Mouse (Mus musculus) neural tube, embryonic 13.5 days (tissue): Measurements from ENCODE around the gene Pdcd1lg2. TPM values are rescaled to one million over a fixed set of nuclear protein-coding genes. Genes with fewer than 3 reads are reported as not detected.
A peak's percentile ranks its signal among the peaks of the same experiment; 100 is the strongest.

Source experiments
- ATAC-seq: fragments of 200-750 bp; cut with Nextera tagmentation; 2 replicates; pipeline ENCODE4 v1.8.0; 2017; ENCODE audit warnings: low read depth, mild to moderate bottlenecking, moderate TSS enrichment, moderate library complexity
- H3K27ac ChIP-seq: fragments of 300-500 bp; sonication (generic); replicated peaks from 2 replicates; pipeline ENCODE4 v1.5.1; 2015; ENCODE audit warnings: moderate library complexity, mild to moderate bottlenecking, inconsistent platforms
- H3K27me3 ChIP-seq: fragments of 300-500 bp; sonication (generic); 2 replicates; pipeline ENCODE4 v1.6.1; 2015; ENCODE audit warnings: mild to moderate bottlenecking, inconsistent platforms
- H3K36me3 ChIP-seq: fragments of 300-500 bp; sonication (generic); 2 replicates; pipeline ENCODE4 v1.6.1; 2015; ENCODE audit warnings: mild to moderate bottlenecking, inconsistent platforms
- H3K4me1 ChIP-seq: fragments of 300-500 bp; sonication (generic); replicated peaks from 2 replicates; pipeline ENCODE4 v1.6.1; 2015; ENCODE audit warnings: inconsistent platforms
- H3K4me2 ChIP-seq: fragments of 300-500 bp; sonication (generic); 2 replicates; pipeline ENCODE4 v1.6.1; 2015; ENCODE audit warnings: inconsistent platforms, mild to moderate bottlenecking, moderate library complexity
- H3K4me3 ChIP-seq: fragments of 300-500 bp; sonication (generic); 2 replicates; pipeline ENCODE4 v1.5.1; 2015; ENCODE audit warnings: mild to moderate bottlenecking, inconsistent platforms
- H3K9ac ChIP-seq: fragments of 300-500 bp; sonication (generic); 2 replicates; pipeline ENCODE4 v1.6.1; 2015; ENCODE audit warnings: moderate library complexity, mild to moderate bottlenecking, inconsistent platforms
- H3K9me3 ChIP-seq: fragments of 300-500 bp; sonication (generic); 2 replicates; pipeline ENCODE4 v1.6.1; 2016; ENCODE audit warnings: inconsistent platforms
- WGBS: fragments of 180-500 bp; shearing (Covaris S2); methylation state at CpG from one replicate; pipeline ENCODE4 v1.1.7; 2015; 5-methylcytosine and 5-hydroxymethylcytosine counted together
- polyA plus RNA-seq: library from polyadenylated mRNA; unstranded; fragments of >200 nt; fragmentation: Nextera tagmentation; extraction: Ambion mirVana; gene quantifications from 2 replicates; pipeline ENCODE4 v1.2.1, GENCODE M21; 2015

Pdcd1lg2 gene
- polyA plus RNA-seq, 1 experiment from 2014 or later: not detected

DNA sequence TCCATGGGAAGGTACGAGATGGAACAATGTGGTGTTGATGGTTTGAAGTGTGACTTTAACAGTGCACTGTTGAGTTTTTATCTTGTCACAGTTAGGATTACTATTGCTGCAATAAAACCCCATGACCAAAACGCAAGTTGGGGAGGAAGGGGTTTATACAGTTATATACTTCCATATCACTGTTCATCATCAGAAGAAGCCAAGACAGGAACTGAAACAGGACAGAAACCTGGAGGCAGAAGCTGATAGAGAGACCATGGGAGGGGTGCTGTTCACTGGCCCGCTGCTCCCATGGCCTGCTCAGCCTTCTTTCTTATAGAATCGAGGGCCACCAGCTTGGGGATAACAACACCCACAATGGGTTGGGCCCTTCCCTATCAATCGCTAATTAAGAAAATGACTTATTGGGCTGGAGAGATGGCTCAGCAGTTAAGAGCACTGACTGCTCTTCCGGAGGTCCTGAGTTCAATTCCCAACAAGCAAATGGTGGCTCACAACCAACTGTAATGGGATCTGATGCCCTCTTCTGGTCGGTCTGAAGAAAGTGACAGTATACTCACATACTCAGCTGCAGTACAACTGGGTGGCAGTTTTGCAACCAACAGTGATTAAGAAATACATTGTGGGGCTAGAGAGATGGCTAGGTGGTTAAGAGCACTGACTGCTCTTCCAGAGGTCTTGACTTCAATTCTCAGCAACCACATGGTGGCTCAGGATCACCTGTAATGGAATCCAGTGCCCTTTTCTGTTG lies 53.1 kb downstream of the Pdcd1lg2 start:
- H3K9ac ChIP-seq: no peak overlapping the region
- H3K9me3 ChIP-seq: no peaks in the 10 kb centered on the region; the same call in 1 of the 2 replicates
- no peak overlapping the region for H3K4me3 ChIP-seq
- no peak for ATAC-seq
- 89% methylated on average over 7 of the region's 7 CpGs for WGBS
- no peaks in the 10 kb centered on the region for H3K27me3 ChIP-seq
- no peaks in the 10 kb centered on the region for H3K4me1 ChIP-seq
- H3K27ac ChIP-seq: no peak overlapping the region
- no peaks in the 10 kb centered on the region for H3K36me3 ChIP-seq
- H3K4me2 ChIP-seq: no peak overlapping the region

DNA sequence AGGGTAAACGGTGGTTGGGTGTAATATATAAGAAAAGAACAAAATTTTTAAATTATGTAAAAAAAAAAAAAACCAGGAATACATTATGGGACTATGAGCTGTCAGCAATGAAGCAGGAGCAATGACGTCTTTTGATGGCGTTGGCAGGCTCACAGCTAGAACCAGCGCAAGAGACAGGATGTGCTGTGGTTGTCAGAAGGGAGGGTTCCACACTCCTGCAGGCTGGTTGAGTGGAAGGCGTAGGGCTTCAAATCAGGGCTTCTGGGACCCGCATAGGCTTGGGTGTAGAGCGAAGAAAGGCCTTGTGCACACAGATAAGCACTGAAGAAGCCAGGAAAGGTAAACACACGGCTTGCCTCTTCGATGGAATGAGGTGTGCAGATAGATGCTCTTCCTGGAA lies 56.1 kb downstream of the Pdcd1lg2 start:
- H3K4me3 ChIP-seq: no peak overlapping the region
- no peaks in the 10 kb centered on the region for H3K36me3 ChIP-seq
- H3K9ac ChIP-seq: no peak overlapping the region
- no peak overlapping the region for H3K4me2 ChIP-seq
- H3K27ac ChIP-seq: no peak overlapping the region
- WGBS: 94% methylated on average over 9 of the region's 9 CpGs
- no peaks in the 10 kb centered on the region for H3K27me3 ChIP-seq
- H3K9me3 ChIP-seq: no peaks in the 10 kb centered on the region; the same call in 1 of the 2 replicates
- peaks cover 5% of the 10 kb centered on the region; the same call in 1 of the 2 replicates for H3K4me1 ChIP-seq
- ATAC-seq: no peak

GRCm38 (mm10) chr19:29468941-29469685 lies 58.4 kb downstream of the Pdcd1lg2 start:
- Histone ChIP-seq H3K9ac (no peak overlapping the region), H3K4me1 (peaks cover 5% of the 10 kb centered on the region; the same call in 1 of the 2 replicates), H3K4me2 (no peak overlapping the region), H3K9me3 (no peaks in the 10 kb centered on the region; the same call in 1 of the 2 replicates), H3K27ac (no peak overlapping the region), H3K27me3 (no peaks in the 10 kb centered on the region), H3K4me3 (no peak overlapping the region), H3K36me3 (no peaks in the 10 kb centered on the region)
- WGBS: 87% methylated on average over 10 of the region's 10 CpGs
- no peak for ATAC-seq

- WGBS: 100% methylated on average over 2 of the region's 2 CpGs
- Histone ChIP-seq H3K4me2 (no peak overlapping the region), H3K9ac (no peak overlapping the region), H3K4me3 (no peak overlapping the region), H3K36me3 (no peaks in the 10 kb centered on the region), H3K27ac (no peak overlapping the region), H3K4me1 (peaks cover 5% of the 10 kb centered on the region; the same call in 1 of the 2 replicates), H3K27me3 (no peaks in the 10 kb centered on the region), H3K9me3 (no peaks in the 10 kb centered on the region; the same call in 1 of the 2 replicates)
- ATAC-seq: no peak
Measured at GRCm38 (mm10) chr19:29469686-29470254, 59.1 kb downstream of the Pdcd1lg2 start.

- Histone ChIP-seq H3K27me3 (no peaks in the 10 kb centered on the region), H3K4me1 (peaks cover 5% of the 10 kb centered on the region; the same call in 1 of the 2 replicates), H3K9me3 (no peaks in the 10 kb centered on the region; the same call in 1 of the 2 replicates), H3K36me3 (no peaks in the 10 kb centered on the region), H3K27ac (peak overlapping the region; percentile 25; the same call in 1 of the 2 replicates), H3K4me3 (no peak overlapping the region), H3K9ac (no peak overlapping the region), H3K4me2 (no peak overlapping the region)
- ATAC-seq: no peak
- WGBS: 8% methylated on average over 4 of the region's 4 CpGs
Measured at GRCm38 (mm10) chr19:29470652-29471051, 59.9 kb downstream of the Pdcd1lg2 start.

DNA sequence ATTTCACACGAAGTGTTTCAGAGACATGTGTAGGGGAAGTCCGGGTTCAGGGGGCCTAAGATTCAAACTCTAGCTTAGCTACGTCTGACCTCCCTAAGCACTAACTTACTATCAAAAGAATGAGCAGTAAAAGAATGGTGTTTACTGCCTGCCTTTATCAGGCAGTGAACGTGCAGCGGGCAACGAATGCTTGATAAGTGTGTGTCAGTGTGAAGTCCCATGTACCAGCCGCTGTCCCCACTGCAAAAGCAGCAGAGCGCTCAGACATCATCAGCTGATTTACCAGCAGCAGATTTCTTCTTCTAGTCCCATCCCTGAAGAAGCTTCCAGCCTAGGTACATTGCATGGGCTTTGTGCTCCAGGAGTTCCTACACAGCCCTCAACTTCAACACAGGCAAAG lies 61.7 kb downstream of the Pdcd1lg2 start:
- Histone ChIP-seq H3K27me3 (no peaks in the 10 kb centered on the region), H3K4me2 (no peak overlapping the region), H3K36me3 (no peaks in the 10 kb centered on the region), H3K9ac (no peak overlapping the region), H3K27ac (no peak overlapping the region), H3K4me1 (peaks cover 5% of the 10 kb centered on the region; the same call in 1 of the 2 replicates), H3K9me3 (no peaks in the 10 kb centered on the region), H3K4me3 (no peak overlapping the region)
- ATAC-seq: no peak
- WGBS: 76% methylated on average over 8 of the region's 8 CpGs

DNA sequence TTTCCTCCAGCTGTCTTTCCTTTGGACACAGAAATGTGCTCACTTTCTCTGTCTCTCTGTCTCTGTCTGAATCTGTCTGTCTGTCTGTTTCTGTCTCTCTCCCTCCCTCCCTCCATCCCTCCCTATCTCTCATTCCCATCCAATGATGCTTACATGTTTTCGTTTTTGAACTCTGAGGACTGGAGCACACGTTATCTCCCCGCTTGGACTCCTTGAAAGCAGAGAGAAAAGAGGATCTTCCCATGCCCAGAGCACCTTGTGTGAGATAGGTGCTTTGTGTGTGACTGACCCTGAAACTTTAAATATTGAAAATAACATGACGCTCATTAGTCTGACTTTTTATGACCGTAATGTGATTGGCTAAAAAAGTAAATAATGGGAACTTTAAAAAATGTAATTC lies 62.2 kb downstream of the Pdcd1lg2 start:
- no peak for ATAC-seq
- H3K9ac ChIP-seq: no peak overlapping the region
- no peak overlapping the region for H3K4me3 ChIP-seq
- peaks cover 5% of the 10 kb centered on the region; the same call in 1 of the 2 replicates for H3K4me1 ChIP-seq
- no peaks in the 10 kb centered on the region for H3K36me3 ChIP-seq
- H3K9me3 ChIP-seq: no peaks in the 10 kb centered on the region
- 92% methylated on average over 5 of the region's 5 CpGs for WGBS
- no peaks in the 10 kb centered on the region for H3K27me3 ChIP-seq
- H3K27ac ChIP-seq: no peak overlapping the region
- H3K4me2 ChIP-seq: no peak overlapping the region

DNA sequence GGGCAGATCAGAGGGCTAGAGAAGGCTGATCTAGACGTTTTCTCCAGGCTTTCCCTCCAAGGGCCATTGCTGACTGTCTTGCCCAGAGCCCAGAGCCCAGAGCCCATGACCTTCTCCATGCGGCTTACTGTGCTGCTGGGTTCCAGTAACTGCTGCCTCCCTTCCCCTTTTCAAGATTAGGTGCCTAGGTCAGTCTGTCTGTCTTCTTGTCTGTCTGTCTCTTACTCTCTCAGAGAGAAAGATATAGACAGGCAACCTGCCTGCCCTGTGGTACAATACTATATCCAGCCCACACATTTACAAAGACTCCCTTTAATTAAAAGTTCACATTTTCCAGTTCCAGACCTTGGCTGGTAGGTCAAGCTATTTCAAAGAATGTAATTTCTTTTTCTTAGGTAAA lies 64.1 kb downstream of the Pdcd1lg2 start:
- WGBS: 56% methylated on average over 2 of the region's 2 CpGs
- H3K4me2 ChIP-seq: no peak overlapping the region
- no peak overlapping the region for H3K27ac ChIP-seq
- no peak for ATAC-seq
- peaks cover 5% of the 10 kb centered on the region; the same call in 1 of the 2 replicates for H3K4me1 ChIP-seq
- H3K4me3 ChIP-seq: no peak overlapping the region
- no peaks in the 10 kb centered on the region for H3K9me3 ChIP-seq
- no peaks in the 10 kb centered on the region for H3K27me3 ChIP-seq
- H3K9ac ChIP-seq: no peak overlapping the region
- no peaks in the 10 kb centered on the region for H3K36me3 ChIP-seq

- Histone ChIP-seq H3K27ac (no peak overlapping the region), H3K36me3 (no peaks in the 10 kb centered on the region), H3K4me3 (no peak overlapping the region), H3K9me3 (no peaks in the 10 kb centered on the region), H3K27me3 (no peaks in the 10 kb centered on the region), H3K9ac (no peak overlapping the region), H3K4me1 (peaks cover 5% of the 10 kb centered on the region; the same call in 1 of the 2 replicates), H3K4me2 (no peak overlapping the region)
- 89% methylated on average over 4 of the region's 4 CpGs for WGBS
- ATAC-seq: no peak
Measured at GRCm38 (mm10) chr19:29475210-29475620, 64.5 kb downstream of the Pdcd1lg2 start.

DNA sequence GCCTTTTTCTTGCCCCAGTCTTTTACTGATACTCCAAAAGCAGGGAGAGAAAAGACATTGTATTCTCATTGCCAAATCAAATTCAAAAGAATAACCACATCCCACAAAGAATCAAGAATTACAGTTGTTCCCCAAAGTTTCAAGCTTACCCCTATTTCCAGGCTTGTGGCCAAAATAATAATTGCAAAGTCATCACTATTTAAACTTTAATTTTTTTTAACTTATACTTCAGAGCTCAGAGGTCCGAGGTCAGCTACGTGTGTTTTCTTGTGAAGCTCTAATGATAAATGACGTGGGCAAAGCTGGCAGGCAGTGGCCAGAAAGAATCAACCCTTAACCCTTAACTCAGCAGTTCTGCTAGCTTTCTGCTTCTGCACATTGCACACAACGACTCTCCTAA lies 67.9 kb downstream of the Pdcd1lg2 start:
- no peak overlapping the region for H3K9ac ChIP-seq
- H3K4me1 ChIP-seq: no peaks in the 10 kb centered on the region
- no peaks in the 10 kb centered on the region for H3K27me3 ChIP-seq
- H3K36me3 ChIP-seq: no peaks in the 10 kb centered on the region
- H3K4me3 ChIP-seq: no peak overlapping the region
- no peak for ATAC-seq
- H3K9me3 ChIP-seq: no peaks in the 10 kb centered on the region
- H3K27ac ChIP-seq: no peak overlapping the region
- 40% methylated on average over 4 of the region's 4 CpGs for WGBS
- H3K4me2 ChIP-seq: no peak overlapping the region

DNA sequence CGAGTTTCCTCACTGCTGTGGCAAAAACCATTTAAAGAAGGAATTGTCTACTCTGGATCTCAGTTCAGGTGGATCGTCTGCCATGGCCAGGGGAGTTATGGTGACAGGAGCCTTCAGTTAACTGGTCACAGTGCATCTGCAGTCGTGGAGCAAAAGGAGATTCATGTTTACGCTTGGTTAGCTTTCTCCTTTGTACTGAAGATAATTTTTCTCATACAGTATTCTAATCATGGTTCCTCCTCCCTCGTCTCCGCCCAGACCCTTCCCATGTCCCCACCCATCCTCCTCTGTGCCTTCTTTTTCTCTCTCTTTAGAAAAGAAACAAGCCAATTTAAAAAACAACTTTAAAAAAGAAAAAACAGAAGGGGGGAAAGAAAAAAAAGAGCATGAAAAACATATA lies 70.9 kb downstream of the Pdcd1lg2 start:
- Histone ChIP-seq H3K27me3 (no peaks in the 10 kb centered on the region), H3K4me3 (no peak overlapping the region), H3K9me3 (no peaks in the 10 kb centered on the region), H3K4me2 (no peak overlapping the region), H3K36me3 (no peaks in the 10 kb centered on the region), H3K27ac (no peak overlapping the region), H3K9ac (no peak overlapping the region), H3K4me1 (no peaks in the 10 kb centered on the region)
- no peak for ATAC-seq
- 67% methylated on average over 6 of the region's 6 CpGs for WGBS

GRCm38 (mm10) chr19:29482148-29482547 lies 71.4 kb downstream of the Pdcd1lg2 start:
- H3K27me3 ChIP-seq: no peaks in the 10 kb centered on the region
- H3K9ac ChIP-seq: no peak overlapping the region
- no peaks in the 10 kb centered on the region for H3K4me1 ChIP-seq
- no peaks in the 10 kb centered on the region for H3K36me3 ChIP-seq
- H3K27ac ChIP-seq: no peak overlapping the region
- no peak overlapping the region for H3K4me2 ChIP-seq
- no peak overlapping the region for H3K4me3 ChIP-seq
- WGBS: 68% methylated on average over 5 of the region's 5 CpGs
- ATAC-seq: no peak
- no peaks in the 10 kb centered on the region for H3K9me3 ChIP-seq
